Mouse (Mus musculus): ENCODE results near the gene Spata2l.
"Not testable (repeated sequence)": the region's sequence is repeated elsewhere in the genome, so short reads cannot be mapped to it uniquely, and the experiment has no call there.

Spata2l gene

DNA sequence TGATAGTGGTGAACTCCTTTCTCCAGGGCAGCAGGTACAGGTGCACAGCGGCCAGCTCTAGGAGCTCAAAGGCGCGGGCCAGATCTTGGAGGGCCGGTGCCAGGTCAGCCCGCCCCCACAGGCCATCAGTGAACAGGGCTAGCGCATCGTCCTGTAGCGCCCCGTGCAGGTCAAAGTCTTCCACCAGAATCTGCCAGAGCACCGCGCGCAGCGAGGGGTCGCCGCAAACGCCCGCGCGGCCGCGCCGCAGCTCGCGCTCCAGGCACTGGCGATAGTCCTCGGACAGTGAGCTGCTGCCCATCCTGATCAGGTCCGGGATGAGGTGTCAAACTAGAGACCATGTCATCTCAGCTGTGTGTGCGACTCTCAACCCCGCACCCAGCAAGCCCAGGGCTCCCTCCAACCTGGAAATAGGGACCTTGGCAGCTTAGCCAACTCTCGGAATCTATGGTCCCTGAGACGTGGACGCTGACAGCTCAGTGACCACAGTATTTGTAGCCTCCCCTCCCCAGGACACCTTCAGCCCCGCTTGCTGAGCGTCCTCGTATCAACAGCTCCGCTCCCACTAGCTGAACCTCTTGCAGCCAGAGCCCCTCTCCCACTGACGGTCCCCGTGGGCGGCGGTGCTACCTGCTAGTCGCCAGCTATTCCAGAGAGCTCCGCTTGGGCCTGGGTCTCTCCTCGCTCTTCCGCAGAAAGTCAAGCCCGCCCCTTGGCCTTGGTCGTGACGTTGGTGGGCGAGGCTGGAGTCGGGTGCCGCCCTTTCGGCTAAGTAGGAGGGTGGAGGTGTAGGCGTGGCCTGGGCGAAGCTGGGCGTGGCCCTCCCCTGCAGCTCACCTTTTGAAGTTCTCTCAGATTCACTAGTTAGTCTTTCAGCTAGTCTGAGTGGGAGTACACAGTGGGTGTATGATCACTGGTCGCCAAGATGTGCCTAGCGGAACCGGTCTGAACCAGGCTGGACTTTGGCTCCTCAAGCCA, at the start of gene Spata2l:
Gene Spata2l (minus strand): TSS at position 714 of the 978 bp plus-strand sequence.
- DNase-seq (ENCODE audit: low spot score in 2 of 2) = peak; percentile 77 to 84

DNA sequence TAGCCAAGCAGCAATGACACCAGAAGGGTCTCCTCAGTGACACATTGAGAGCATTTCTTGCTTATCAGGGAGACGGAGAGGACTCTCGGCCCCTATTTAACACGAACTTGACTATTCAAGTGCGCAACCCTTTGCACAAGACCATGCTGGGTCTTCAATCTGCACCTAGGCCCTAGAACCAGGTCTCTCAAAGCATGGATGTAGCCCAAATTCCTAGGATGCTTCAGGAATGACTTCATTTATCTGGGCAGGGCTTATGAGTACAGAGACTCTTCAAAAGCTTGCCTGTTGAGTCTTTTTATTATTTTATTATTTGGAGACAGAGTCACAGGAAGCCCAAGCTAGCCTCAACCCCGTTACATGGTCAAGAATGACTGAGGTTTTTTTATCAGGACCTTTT, 48.5 kb upstream of the Spata2l start:
- DNase-seq (ENCODE audit: low spot score in 2 of 2) = no peak

DNA sequence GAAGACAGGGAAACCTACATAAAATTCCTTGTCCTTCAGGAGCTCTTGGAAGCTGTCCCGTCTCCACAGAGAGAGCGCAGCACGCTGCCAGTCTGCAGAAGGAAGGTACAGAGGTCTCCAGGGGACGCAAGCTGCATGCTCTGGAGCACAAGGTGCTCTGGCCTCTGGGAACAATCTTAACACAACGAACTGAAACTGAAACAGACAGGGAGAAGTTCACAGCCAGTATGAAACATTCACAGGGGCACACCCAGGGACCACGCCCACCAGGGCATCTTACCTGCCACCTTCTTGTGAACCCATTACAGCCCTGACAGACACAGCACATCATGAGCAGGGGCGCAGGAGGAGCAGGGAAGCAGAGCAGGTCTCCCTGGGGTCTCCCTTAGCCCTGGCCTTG, 48.0 kb upstream of the Spata2l start:
- no peak for DNase-seq (ENCODE audit: low spot score in 2 of 2)

DNA sequence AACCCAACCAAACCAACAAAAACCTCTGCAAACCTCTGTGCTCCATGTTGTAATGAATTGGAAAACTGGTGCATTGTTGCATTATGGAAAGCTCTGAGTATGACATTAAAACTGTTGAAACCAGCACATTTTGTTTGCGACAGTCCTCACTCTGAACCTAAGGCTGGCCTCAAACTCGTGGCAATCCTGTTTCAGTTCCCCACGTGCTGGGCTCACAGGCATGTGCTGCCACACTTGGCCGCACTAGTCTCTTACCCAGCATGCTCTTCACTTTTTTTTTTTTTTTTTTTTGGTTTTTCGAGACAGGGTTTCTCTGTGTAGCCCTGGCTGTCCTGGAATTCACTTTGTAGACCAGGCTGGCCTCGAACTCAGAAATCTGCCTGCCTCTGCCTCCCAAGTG, 47.0 kb upstream of the Spata2l start:
- DNase-seq (ENCODE audit: low spot score in 2 of 2) = not testable (repeated sequence)

DNA sequence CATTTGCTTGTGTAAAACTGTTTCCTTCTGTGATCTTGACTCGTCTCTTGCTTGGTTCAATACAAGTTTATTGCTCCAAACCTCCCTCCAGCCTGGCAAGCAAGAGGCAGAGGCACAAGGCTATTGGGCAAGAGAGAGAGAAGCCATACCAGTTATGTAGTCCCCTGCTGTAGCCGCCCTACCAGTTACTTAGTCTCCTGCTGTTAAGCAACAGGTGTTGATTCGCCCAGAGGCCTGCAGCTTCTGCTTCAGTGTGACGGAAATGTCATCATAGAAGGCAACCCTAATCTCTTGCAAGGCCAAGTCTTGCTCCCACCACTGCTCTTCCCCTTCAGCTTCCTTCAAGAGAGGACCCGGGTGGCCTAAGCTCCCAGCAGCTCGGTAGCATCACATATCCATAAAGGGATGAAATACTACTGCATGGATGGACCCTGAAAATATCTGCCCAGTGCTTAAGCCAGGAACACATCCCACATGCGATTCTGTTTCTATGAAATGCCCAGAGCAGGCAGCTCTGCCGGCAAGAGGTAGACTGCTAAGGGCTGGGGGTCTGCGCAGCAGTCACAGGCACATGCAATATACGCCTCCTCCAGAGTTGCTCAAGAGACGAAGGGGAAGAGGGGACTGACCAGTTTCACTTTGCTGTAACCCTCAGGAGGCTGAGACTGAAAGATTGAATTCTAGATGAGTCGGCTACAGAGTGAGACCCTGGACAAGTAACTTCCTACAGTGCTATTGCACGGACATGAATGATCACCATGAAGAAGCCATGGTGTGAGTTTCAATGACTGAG, 44.5 kb upstream of the Spata2l start:
- no peak for DNase-seq (ENCODE audit: low spot score in 2 of 2)

DNA sequence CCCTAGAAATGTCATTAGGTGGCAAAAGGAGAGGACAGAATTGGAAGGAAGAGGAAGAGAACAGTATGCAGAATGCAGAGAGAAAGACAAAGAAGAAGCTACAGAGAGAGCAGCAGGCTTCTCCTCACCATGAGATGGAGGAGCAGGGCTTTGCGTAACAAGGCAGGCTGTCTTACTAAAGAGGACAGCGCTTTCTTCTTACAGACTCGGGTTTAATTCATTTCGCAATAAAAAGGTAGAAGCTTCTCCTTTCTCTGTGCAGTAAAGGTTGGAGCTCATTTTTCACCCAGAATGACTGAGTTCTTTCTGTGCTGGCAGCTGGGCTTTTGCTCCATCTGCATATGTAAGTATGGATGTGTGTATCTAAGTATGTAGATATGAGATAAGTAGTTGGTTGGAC, 43.8 kb upstream of the Spata2l start:
- DNase-seq (ENCODE audit: low spot score in 2 of 2) = no peak

DNA sequence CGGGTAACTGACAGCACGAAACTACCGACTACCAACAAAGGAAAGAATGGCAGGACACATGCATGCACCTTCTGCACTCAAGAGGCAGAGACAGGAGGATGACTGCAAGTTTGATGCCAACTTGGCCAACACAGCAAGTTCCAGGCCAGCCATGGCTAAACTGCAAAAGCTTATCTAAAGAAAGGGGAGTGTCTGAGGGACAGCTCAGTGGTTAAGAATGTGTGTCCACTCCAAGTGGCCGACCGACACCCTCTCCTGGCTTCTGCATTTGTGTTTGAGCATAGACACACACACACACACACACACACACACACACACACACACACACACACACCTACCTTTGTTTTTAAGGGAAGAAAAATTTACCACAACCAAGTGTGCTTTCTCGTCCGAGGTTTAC, 42.4 kb upstream of the Spata2l start:
- no peak for DNase-seq (ENCODE audit: low spot score in 2 of 2)

DNA sequence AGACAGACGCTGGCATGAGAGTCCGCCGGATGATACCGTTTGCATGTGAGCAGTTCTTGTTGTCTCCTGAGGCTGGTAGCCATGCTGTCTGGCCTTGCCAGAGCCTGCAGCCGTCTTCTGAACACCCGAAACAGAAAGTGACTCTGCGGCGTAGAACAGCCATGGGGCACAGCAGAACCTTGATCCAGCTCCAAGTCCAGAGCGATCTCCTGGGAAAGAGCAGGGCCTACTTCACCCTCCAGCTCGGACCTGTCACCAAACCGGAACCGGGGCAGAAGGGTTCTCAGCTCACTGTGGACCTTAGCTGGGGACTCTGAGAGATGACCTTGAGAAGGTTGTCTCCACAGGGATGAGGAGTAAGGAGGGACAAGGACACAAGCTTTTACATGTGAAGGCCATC, 39.1 kb upstream of the Spata2l start:
- no peak for DNase-seq (ENCODE audit: low spot score in 2 of 2)

DNA sequence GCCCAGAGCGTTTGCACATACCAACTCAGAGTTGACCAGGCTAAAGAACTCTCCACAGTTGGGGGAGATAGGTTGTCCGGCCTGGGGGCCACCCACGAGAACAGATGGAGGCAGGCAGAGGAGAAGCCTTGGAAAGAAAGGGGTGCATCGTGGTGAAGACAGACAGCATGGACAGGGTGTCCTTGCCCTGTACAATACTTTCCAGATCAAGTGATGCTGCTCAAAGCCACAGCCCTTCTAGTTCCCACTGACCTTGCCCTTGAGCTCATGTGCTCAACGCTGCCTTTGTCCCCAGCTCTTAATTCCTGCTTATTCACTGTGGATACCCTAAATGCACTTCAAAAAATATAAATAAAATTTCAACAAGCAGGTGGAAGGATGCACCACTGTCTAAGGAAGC, 38.4 kb upstream of the Spata2l start:
- DNase-seq (ENCODE audit: low spot score in 2 of 2) = no peak

DNA sequence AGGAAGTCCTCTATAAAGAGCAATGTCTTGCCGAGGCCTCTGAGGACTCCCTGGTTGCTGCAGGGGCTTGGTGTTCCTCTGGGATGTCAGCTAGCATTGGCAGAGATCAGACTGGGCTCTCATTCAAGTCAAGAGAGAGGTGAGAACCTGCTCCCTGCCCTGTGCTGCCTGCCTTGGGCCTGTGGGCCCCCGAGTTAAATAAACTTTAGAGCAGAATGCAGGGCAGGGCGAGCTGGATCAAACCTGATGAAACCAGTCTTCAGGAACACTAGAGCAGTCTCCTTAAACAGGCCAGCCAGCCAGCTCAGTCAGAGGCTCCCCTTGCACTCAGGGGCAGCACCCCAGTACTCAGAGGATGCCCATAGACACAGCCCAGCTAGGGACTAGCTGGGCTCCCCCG, 35.9 kb upstream of the Spata2l start:
- no peak for DNase-seq (ENCODE audit: low spot score in 2 of 2)

DNA sequence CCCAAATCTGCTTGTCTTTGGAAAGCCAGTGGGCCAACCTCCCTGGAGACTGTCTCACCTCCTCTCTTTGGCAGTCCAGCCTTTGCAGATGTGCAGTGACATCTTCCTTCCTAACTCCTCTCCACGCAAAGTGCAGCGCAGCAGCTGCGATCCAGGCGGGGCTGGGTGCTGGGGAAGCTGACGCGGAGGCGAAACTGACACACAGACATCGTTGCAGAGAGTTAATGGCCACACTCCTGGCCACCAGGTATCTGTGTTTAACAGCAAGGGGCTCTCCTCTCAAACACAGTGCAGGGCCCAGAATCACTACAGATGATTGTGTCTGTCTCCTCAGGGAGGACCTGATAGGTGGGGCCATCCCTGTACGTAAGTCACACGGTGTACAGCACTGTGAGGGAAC, 35.1 kb upstream of the Spata2l start:
- no peak for DNase-seq (ENCODE audit: low spot score in 2 of 2)

DNA sequence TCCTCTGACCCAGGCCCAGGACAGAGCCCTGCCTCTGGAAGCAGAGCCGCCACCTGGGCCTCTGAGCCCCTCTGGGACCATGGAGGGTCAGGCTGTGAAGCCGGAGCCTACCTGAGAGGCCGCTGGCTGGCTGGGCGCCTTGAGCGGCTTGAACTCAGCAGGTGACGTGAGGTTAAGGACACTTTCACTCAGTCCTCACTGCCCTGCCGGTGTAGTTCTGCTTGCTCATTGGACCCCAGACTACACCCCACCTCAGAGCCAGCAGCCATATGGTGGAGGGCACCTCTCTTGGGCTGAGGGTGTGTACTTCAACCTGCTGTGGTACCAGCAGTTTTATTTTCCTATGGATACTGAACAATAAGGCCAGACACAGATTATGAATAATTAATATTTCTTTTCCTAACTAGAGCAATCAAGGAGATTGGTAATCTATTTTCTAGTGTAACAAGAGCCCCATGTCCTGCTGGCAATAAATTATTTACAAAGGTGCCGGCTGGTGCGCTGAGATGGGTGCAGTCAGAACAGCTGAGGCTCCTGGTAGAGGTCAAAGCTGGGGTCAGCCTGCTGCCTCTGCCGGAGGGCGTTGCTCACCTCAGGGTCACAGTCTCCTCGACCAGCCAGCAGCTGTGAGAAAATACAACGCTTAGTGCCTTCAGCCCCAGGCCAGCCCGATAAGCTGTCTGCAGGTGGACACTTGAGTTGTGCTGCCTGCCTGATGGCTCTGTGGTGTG, 32.1 kb upstream of the Spata2l start:
- no peak for DNase-seq (ENCODE audit: low spot score in 2 of 2)

DNA sequence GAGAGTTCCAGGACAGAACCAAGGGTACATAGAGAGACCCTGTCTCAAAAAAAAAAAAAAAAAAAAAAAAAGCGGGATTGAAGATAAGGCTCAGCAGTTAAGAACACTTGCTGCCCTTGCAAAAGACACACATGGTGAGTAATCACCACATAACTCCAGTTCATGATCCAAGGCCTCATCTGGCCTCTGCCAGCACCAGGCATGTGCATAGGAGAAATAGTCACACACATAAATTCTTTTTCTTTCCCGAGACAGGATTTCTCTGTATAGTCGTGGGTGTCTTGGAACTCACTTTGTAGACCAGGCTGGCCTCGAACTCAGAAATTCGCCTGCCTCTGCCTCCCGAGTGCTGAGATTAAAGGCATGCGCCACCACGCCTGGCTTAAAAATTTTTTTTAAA, 21.6 kb upstream of the Spata2l start:
- DNase-seq (ENCODE audit: low spot score in 2 of 2) = not testable (repeated sequence)

DNA sequence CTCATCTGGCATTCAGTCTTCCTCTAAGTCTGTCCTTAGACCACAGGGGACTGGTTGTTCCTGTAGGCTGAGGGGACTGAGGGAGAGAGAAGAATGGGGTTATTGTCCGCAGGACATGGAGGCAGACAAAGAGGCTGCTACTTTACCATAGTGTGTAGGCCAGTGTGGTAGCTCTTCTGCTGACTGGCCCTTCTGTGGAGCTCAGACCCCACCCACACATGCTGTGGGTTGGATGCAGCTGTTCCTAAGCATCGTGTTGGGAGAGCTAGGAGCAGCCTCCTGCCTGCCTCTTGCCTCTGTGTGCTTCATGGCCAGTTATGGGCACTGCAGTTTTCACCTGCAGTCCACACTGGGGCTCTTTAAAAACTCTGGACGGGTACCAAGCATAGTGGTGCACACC, 21.1 kb upstream of the Spata2l start:
- no peak for DNase-seq (ENCODE audit: low spot score in 2 of 2)

DNA sequence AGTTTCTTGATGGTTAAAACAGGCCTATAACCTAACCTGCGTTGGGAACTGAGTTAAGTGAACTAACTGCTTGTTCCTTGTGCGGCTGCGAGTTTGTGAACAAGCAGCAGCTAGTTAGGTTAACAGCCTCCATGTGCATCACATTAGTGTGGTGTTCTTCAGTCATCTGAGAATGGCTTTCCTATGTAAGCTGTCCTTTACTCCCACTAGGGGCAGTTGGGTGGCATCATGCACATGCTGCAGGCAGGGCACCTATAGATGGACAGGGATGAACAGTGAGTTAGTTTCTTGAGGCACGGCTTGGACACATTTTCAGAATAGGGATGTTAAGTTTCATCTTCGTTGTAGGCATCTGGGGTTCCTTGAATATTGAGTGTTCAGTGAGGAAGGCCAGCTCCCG, 19.1 kb upstream of the Spata2l start:
- DNase-seq (ENCODE audit: low spot score in 2 of 2) = no peak

DNA sequence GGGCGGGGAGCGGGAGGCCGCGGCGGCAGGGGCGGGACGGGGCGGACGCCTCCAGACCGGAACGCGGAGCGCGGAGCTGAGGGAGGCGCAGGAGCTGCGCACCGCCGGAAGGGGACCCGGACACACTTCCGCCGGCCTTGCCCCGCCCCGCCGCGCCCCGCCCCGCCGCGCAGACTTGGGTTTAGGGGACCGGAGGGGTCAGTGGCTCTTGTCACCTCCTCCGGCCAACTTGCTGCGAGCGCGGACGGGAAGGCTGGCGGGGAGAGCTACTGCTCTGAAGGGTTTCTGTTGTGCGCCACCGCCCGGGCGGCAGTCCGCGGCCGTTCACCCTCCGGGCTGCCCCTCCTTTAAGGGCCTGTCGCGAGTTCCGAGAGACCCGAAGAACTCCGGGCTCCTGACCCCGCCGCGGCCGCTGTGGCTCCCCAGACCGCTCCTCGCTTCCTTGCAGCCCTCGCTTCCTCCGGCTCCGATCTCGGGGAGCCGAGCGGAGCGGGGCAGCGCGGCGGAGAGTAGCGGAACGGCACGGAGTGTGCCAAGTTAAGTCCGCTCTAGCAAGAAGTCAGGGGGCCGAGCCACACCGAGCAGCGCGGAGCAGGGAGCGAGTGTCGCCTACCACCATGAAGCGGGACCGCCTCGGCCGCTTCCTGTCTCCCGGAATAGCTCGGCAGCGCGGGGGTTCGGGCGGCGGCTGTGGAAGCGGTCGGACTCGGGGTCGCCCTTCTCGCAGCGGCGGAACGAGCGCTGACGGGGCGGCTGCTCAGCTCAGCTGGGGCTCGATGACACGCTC, 18.3 kb upstream of the Spata2l start, which contains the start of the genes Zfp276 and Vps9d1:
Gene Zfp276 (plus strand): TSS at position 97 of the 787 bp plus-strand sequence.
Gene Vps9d1 (minus strand): TSS at position 250 of the 787 bp plus-strand sequence.
- peak; percentile 86 to 88 for DNase-seq (ENCODE audit: low spot score in 2 of 2)

DNA sequence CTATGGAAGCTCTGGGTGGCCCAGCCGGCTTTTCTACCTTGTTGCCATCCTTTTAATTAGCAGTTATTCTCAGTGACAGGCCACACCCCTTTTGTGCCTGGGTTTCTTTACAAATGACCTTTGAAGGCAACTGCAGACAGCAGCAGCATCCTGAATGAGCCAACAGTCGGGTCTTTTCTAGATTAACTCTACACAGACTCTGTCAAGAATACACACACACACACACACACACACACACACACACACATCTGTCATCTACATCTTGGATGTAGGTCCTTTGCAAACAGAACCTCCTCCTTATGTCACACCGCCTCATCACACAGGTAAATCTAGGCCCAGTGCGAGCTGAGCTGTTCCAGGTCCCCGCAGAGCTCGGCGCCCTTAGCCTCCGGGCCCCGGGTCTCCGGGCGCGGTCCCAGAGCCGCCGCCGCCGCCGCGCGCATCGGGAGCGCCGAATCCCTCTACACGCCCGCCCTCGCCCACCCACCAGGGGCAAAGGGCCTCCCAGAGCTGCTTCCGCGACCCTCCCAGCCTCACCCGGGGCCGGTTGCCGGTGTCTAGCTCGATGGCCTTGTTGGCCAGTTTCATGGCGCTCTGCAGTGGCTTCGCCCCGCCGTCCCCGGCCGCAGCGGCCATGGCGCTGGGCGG, 17.5 kb upstream of the Spata2l start:
- DNase-seq (ENCODE audit: low spot score in 2 of 2) = no peak

DNA sequence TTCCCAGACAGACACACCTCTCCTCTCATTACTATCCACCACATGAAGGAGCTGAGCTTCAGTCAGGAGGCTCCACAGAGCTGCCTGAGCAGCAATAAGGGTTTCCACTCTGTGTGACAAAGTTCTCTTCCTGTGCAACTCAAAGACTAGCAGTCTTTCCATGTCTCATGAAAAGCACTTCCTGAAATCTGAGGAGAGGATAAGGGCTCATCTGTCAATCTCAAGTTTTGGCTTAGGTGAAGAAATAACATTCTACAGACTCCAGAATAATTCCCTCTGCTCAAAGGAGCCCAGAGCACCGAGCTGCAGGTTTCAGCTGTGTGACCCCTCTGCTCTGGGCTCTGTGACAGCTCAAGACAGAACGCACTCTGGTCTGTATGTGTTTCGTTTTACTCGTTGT, 16.9 kb upstream of the Spata2l start:
- no peak for DNase-seq (ENCODE audit: low spot score in 2 of 2)

DNA sequence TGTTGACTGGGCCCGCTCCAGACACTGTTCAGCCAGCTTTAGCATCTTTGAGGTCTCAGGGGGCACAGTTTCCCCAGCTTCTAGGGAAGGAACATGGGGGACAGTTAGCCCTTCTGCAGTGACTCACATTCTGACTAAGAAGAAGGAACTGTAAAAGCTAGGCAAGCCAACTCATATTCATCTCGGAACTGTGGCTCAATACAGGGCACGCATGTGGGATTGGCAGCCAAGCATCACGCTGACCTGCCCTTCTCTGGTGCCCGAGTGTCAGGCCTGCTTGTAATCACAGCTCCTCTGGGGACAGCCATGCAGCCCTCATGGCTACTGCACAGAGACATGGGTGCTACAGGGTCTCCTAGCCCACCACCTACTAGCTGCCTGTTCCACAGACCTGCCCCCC, 14.9 kb upstream of the Spata2l start:
- DNase-seq (ENCODE audit: low spot score in 2 of 2) = no peak

DNA sequence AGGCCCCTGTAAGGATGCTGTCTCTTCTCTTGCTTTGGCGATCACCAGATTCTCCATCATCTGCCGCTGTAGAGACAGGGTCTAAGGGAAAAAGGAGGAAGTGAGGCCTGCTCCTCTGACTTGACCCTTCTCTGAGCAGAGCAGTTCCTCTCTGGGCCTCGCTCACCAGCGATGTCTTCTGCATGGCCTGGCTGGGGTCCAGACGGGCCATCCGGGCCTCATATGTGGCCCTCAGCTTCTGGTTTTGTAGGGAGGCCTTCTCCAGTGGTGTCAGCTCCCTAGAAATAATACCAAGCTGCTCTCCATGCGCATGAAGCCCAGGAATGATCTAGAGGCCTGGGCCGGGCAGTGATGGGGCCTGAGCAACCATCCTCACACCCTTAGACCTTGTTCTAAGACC, 12.6 kb upstream of the Spata2l start:
- no peak for DNase-seq (ENCODE audit: low spot score in 2 of 2)

DNA sequence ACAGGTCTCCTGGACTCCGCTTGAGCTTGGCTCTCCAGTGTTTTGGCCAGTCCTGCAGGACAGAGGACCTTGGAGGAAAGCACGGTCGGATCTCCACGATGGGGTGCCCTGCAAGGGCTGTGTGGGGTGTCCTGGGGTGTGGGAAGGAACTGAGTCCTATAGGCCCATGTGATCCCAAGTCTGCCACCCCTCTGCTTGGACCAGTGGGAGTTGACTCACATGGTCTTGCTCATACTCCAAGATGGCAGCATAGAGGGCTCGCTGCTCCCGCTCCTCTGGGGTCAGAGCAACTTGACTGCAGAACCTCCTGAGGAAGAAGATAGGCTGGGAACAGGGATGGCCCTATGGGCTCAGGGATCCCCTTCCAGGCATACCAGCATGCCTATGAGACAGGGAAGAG, 11.7 kb upstream of the Spata2l start:
- DNase-seq (ENCODE audit: low spot score in 2 of 2) = no peak
